Mouse (Mus musculus) limb, embryonic 14.5 days (tissue): ENCODE measurements around the gene Gm20481. TPM values are rescaled to one million over a fixed set of nuclear protein-coding genes. Genes with fewer than 3 reads are reported as not detected.

ENCODE experiments used
- ATAC-seq: fragments of 200-750 bp; cut with Nextera tagmentation; 2 replicates; pipeline ENCODE4 v1.8.0; 2017; ENCODE audit warnings: low read depth, moderate number of reproducible peaks, moderate TSS enrichment; ENCODE audit not compliant: low FRiP score
- DNase-seq: peaks from one replicate; pipeline ENCODE4 v3.0.0-alpha.2; 2015; ENCODE audit warnings: low spot score
- H3K27ac ChIP-seq: fragments of 300-500 bp; sonication (generic); replicated peaks from 2 replicates; pipeline ENCODE4 v1.5.1; 2014; ENCODE audit warnings: low read depth, mild to moderate bottlenecking, low read length, moderate library complexity, mixed read lengths
- H3K27me3 ChIP-seq: fragments of 300-500 bp; sonication (generic); 2 replicates; pipeline ENCODE4 v1.6.1; 2014; ENCODE audit warnings: low read length, mixed read lengths; ENCODE audit not compliant: control insufficient read depth, insufficient read depth
- H3K36me3 ChIP-seq: fragments of 300-500 bp; sonication (generic); 2 replicates; pipeline ENCODE4 v1.6.1; 2014; ENCODE audit warnings: mild to moderate bottlenecking, low read length, moderate library complexity, mixed read lengths; ENCODE audit not compliant: control insufficient read depth, insufficient read depth
- H3K4me1 ChIP-seq: fragments of 300-500 bp; sonication (generic); 2 replicates; pipeline ENCODE4 v1.6.1; 2014; ENCODE audit warnings: antibody characterized with exemption, low read length, mixed read lengths; ENCODE audit not compliant: control insufficient read depth, insufficient read depth
- H3K4me2 ChIP-seq: fragments of 300-500 bp; sonication (generic); replicated peaks from 2 replicates; pipeline ENCODE4 v1.6.1; 2014; ENCODE audit warnings: low read depth, mild to moderate bottlenecking, low read length, moderate library complexity; ENCODE audit not compliant: severe bottlenecking
- H3K4me3 ChIP-seq: fragments of 300-500 bp; sonication (generic); replicated peaks from 2 replicates; pipeline ENCODE4 v1.5.1; 2014; ENCODE audit warnings: low read length
- H3K9ac ChIP-seq: fragments of 300-500 bp; sonication (generic); 2 replicates; pipeline ENCODE4 v1.6.1; 2014; ENCODE audit warnings: mild to moderate bottlenecking, low read depth, low read length, moderate library complexity; ENCODE audit not compliant: severe bottlenecking
- H3K9me3 ChIP-seq: fragments of 300-500 bp; sonication (generic); 2 replicates; pipeline ENCODE4 v1.6.1; 2016; ENCODE audit warnings: low read length; ENCODE audit not compliant: control insufficient read depth
- POLR2A ChIP-seq: fragments of 200-500 bp; IDR thresholded peaks from 2 replicates; pipeline ENCODE4 v1.8.0; 2012; ENCODE audit warnings: inconsistent platforms, mild to moderate bottlenecking, moderate library complexity, borderline replicate concordance; ENCODE audit not compliant: insufficient read depth, insufficient read length; ENCODE audit errors: extremely low read depth
- WGBS: fragments of 180-500 bp; shearing (Covaris S2); extraction: QIAGEN DNeasy Blood & Tissue Kit; methylation state at CpG from one replicate; pipeline ENCODE4 v1.1.7; 2014; 5-methylcytosine and 5-hydroxymethylcytosine counted together
- polyA plus RNA-seq, 2 experiments: library from polyadenylated mRNA; depleted of rRNA in 1 of 2; stranded (reverse) in 1 of 2; unstranded in 1 of 2; fragments of >200 nt; fragmentation: Nextera tagmentation in 1 of 2; extraction: Ambion mirVana in 1 of 2; gene quantifications; 2 replicates each; pipeline versions ENCODE4 v1.2.1 to v1.2.3; 2012 to 2014

The Gm20481 gene
- polyA plus RNA-seq, 2 experiments, result not detected

DNA sequence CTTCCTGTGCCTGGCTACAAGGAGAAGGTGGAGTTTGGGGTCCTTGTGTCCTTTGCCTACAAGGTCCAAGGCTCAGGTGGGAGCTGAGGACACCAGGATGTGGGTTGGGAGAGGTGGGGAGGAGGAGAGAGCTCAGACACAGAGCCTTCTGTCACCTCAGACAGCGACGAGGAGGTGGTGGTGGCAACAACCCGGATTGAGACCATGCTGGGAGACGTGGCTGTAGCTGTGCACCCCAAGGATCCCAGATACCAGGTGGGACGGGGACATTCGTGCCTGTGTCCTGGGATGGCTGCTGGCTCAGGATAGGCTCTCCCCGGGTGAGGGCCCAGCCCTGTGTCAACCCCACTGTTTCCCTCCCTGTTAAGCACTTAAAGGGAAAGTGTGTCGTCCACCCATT lies 41.7 kb downstream of the Gm20481 start:
- no peak overlapping the region for H3K27ac ChIP-seq
- no peaks in the 10 kb centered on the region for H3K27me3 ChIP-seq
- peaks cover 98% of the 10 kb centered on the region for H3K36me3 ChIP-seq
- H3K4me3 ChIP-seq, result no peak overlapping the region
- DNase-seq, result no peak
- no peaks in the 10 kb centered on the region for H3K9me3 ChIP-seq
- no peaks in the 10 kb centered on the region for H3K4me1 ChIP-seq
- WGBS, result 94% methylated on average over 8 of the region's 8 CpGs
- H3K9ac ChIP-seq, result no peak overlapping the region
- TF ChIP-seq POLR2A, result no peak
- no peak for ATAC-seq
- H3K4me2 ChIP-seq, result no peak overlapping the region

GRCm38 (mm10) chr17:35012430-35012829 lies 42.7 kb downstream of the Gm20481 start:
- no peak overlapping the region for H3K27ac ChIP-seq
- no peak for TF ChIP-seq POLR2A
- no peaks in the 10 kb centered on the region for H3K27me3 ChIP-seq
- H3K4me2 ChIP-seq, result no peak overlapping the region
- WGBS, result 86% methylated on average over 13 of the region's 13 CpGs
- no peak overlapping the region for H3K9ac ChIP-seq
- DNase-seq, result no peak
- no peaks in the 10 kb centered on the region for H3K4me1 ChIP-seq
- no peak overlapping the region for H3K4me3 ChIP-seq
- H3K36me3 ChIP-seq, result peaks cover 95% of the 10 kb centered on the region
- ATAC-seq, result no peak
- no peaks in the 10 kb centered on the region for H3K9me3 ChIP-seq

GRCm38 (mm10) chr17:35013221-35013620 lies 43.5 kb downstream of the Gm20481 start:
- WGBS, result 89% methylated on average over 6 of the region's 6 CpGs
- TF ChIP-seq POLR2A, result no peak
- no peak for ATAC-seq
- H3K9me3 ChIP-seq, result no peaks in the 10 kb centered on the region
- no peak overlapping the region for H3K9ac ChIP-seq
- no peak for DNase-seq
- no peaks in the 10 kb centered on the region for H3K4me1 ChIP-seq
- H3K27me3 ChIP-seq, result no peaks in the 10 kb centered on the region
- H3K4me2 ChIP-seq, result no peak overlapping the region
- H3K4me3 ChIP-seq, result no peak overlapping the region
- H3K27ac ChIP-seq, result no peak overlapping the region
- H3K36me3 ChIP-seq, result peaks cover 87% of the 10 kb centered on the region

GRCm38 (mm10) chr17:35015296-35015695 lies 45.6 kb downstream of the Gm20481 start:
- DNase-seq (no peak), ATAC-seq (no peak)
- no peak overlapping the region for H3K27ac ChIP-seq
- 91% methylated on average over 16 of the region's 16 CpGs for WGBS
- H3K9me3 ChIP-seq, result no peaks in the 10 kb centered on the region
- TF ChIP-seq POLR2A, result no peak
- no peak overlapping the region for H3K9ac ChIP-seq
- H3K4me1 ChIP-seq, result no peaks in the 10 kb centered on the region
- no peak overlapping the region for H3K4me3 ChIP-seq
- H3K4me2 ChIP-seq, result no peak overlapping the region
- no peaks in the 10 kb centered on the region for H3K27me3 ChIP-seq
- peaks cover 69% of the 10 kb centered on the region for H3K36me3 ChIP-seq

DNA sequence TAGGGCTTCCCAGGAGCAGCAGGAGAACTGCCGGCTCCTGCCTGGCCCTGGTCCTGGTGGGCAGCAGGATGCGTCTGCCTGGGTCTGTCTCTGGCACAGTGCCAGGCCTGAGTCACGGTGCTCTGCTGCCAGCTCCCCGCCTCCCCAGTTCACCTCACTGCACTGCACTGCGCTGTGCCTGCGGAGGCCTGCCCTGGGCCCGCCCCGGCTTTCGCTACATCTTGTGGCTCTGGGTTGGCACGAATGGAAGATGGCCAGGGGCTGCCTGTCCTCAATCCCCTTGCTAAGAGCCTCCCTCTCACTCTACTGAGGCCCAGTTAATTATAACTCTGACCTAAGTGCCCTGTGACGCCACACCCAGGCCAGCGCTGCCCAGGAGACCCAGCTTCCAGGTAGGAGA lies 46.7 kb downstream of the Gm20481 start, which contains the start of gene Vwa7:
Gene Vwa7, plus strand, starts transcription at position 204 of the 400 bp plus-strand sequence.
- DNase-seq (no peak), ATAC-seq (no peak)
- H3K27ac ChIP-seq, result no peak within 1 kb of the TSS
- WGBS, result 55% methylated on average over 12 of the region's 12 CpGs
- no peak for TF ChIP-seq POLR2A
- H3K27me3 ChIP-seq, result no peaks in the 10 kb centered on the region
- peaks cover 58% of the 10 kb centered on the region for H3K36me3 ChIP-seq
- H3K9me3 ChIP-seq, result no peaks in the 10 kb centered on the region
- peaks cover 2% of the 10 kb centered on the region; the same call in 1 of the 2 replicates for H3K4me1 ChIP-seq
- H3K4me3 ChIP-seq, result no peak within 1 kb of the TSS
- no peak within 1 kb of the TSS for H3K4me2 ChIP-seq
- peak within 1 kb of the TSS; percentile 12; the same call in 1 of the 2 replicates for H3K9ac ChIP-seq
